Mouse (Mus musculus): ENCODE data around the gene Lrfn4. TPM values are rescaled to one million over a fixed set of nuclear protein-coding genes. Genes with fewer than 3 reads are reported as not detected.

Lrfn4 gene
- total and polyA plus RNA-seq, 3 experiments = 0.49 to 0.54 TPM; not detected in 1

GRCm38 (mm10) chr19:4620721-4621120 lies 5.3 kb upstream of the Lrfn4 start:
- no peak overlapping the region for H3K4me3 ChIP-seq (ENCODE audit: low read depth, low read length)

GRCm38 (mm10) chr19:4619461-4619860 lies 4.0 kb upstream of the Lrfn4 start:
- no peak for DNase-seq (ENCODE audit: low spot score)
- no peak for ATAC-seq (ENCODE audit: extremely low read depth, insufficient number of reproducible peaks, low FRiP score, poor library complexity, severe bottlenecking)
- peaks cover 33% of the 10 kb centered on the region for H3K4me1 ChIP-seq (ENCODE audit: insufficient read depth, low read depth, low read length)
- H3K36me3 ChIP-seq (replicated peaks) = peaks cover 56% of the 10 kb centered on the region
- peaks cover 33% of the 10 kb centered on the region for H3K27me3 ChIP-seq (ENCODE audit: insufficient read depth, low read length)
- no peak for TF ChIP-seq POLR2AphosphoS5 (IDR thresholded peaks at IDR 0.05; ENCODE audit: insufficient replicate concordance, low read depth, low read length)
- H3K4me3 ChIP-seq (ENCODE audit: low read depth, low read length) = no peak overlapping the region
- no peaks in the 10 kb centered on the region for H3K9me3 ChIP-seq (replicated peaks)

More at GRCm38 (mm10) chr19:4620721-4621120, 5.3 kb upstream of the Lrfn4 start:
- H3K9me3 ChIP-seq (replicated peaks) = no peaks in the 10 kb centered on the region
- peaks cover 30% of the 10 kb centered on the region for H3K4me1 ChIP-seq (ENCODE audit: insufficient read depth, low read depth, low read length)
- peaks cover 57% of the 10 kb centered on the region for H3K36me3 ChIP-seq (replicated peaks)
- ATAC-seq (ENCODE audit: extremely low read depth, insufficient number of reproducible peaks, low FRiP score, poor library complexity, severe bottlenecking) = no peak
- TF ChIP-seq GATA1 (IDR thresholded peaks at IDR 0.05; ENCODE audit: borderline replicate concordance, low read length) (no peak), POLR2AphosphoS5 (IDR thresholded peaks at IDR 0.05; ENCODE audit: insufficient replicate concordance, low read depth, low read length) (no peak), GATA2 (IDR thresholded peaks at IDR 0.05; ENCODE audit: borderline replicate concordance, low read depth, low read length) (no peak), CTCF (IDR thresholded peaks at IDR 0.05; ENCODE audit: low read depth, low read length) (no peak), TAL1 (conservative IDR thresholded peaks at IDR 0.05; ENCODE audit: low read depth, low read length) (no peak)
- H3K27me3 ChIP-seq (ENCODE audit: insufficient read depth, low read length) = peaks cover 24% of the 10 kb centered on the region
- no peak for DNase-seq (ENCODE audit: low spot score)

- Histone ChIP-seq H3K4me3 (ENCODE audit: low read depth, low read length) (no peak overlapping the region), H3K36me3 (replicated peaks) (peaks cover 43% of the 10 kb centered on the region), H3K9me3 (replicated peaks) (no peaks in the 10 kb centered on the region), H3K4me1 (ENCODE audit: insufficient read depth, low read depth, low read length) (peaks cover 21% of the 10 kb centered on the region), H3K27me3 (ENCODE audit: insufficient read depth, low read length) (peaks cover 46% of the 10 kb centered on the region)
- ATAC-seq (ENCODE audit: extremely low read depth, insufficient number of reproducible peaks, low FRiP score, poor library complexity, severe bottlenecking) (no peak), DNase-seq (ENCODE audit: low spot score) (no peak)
- TF ChIP-seq POLR2AphosphoS5 (IDR thresholded peaks at IDR 0.05; ENCODE audit: insufficient replicate concordance, low read depth, low read length) (no peak), CTCF (IDR thresholded peaks at IDR 0.05; ENCODE audit: low read depth, low read length) (no peak), TAL1 (conservative IDR thresholded peaks at IDR 0.05; ENCODE audit: low read depth, low read length) (no peak), GATA2 (IDR thresholded peaks at IDR 0.05; ENCODE audit: borderline replicate concordance, low read depth, low read length) (no peak), GATA1 (IDR thresholded peaks at IDR 0.05; ENCODE audit: borderline replicate concordance, low read length) (no peak)
These were observed 2.7 kb upstream of the Lrfn4 start for GRCm38 (mm10) chr19:4618183-4618582.

GRCm38 (mm10) chr19:4616546-4616945 lies 1.1 kb upstream of the Lrfn4 start:
- no peaks in the 10 kb centered on the region for H3K9me3 ChIP-seq (replicated peaks)
- peaks cover 49% of the 10 kb centered on the region for H3K27me3 ChIP-seq (ENCODE audit: insufficient read depth, low read length)
- peaks cover 21% of the 10 kb centered on the region for H3K4me1 ChIP-seq (ENCODE audit: insufficient read depth, low read depth, low read length)
- ATAC-seq (ENCODE audit: extremely low read depth, insufficient number of reproducible peaks, low FRiP score, poor library complexity, severe bottlenecking) (no peak), DNase-seq (ENCODE audit: low spot score) (no peak)
- TF ChIP-seq POLR2AphosphoS5 (IDR thresholded peaks at IDR 0.05; ENCODE audit: insufficient replicate concordance, low read depth, low read length) (no peak), TAL1 (conservative IDR thresholded peaks at IDR 0.05; ENCODE audit: low read depth, low read length) (no peak), GATA2 (IDR thresholded peaks at IDR 0.05; ENCODE audit: borderline replicate concordance, low read depth, low read length) (no peak), GATA1 (IDR thresholded peaks at IDR 0.05; ENCODE audit: borderline replicate concordance, low read length) (no peak), CTCF (IDR thresholded peaks at IDR 0.05; ENCODE audit: low read depth, low read length) (no peak)
- no peak overlapping the region for H3K4me3 ChIP-seq (ENCODE audit: low read depth, low read length)
- peaks cover 30% of the 10 kb centered on the region for H3K36me3 ChIP-seq (replicated peaks)

GRCm38 (mm10) chr19:4614305-4615150 lies 939 bp downstream of the Lrfn4 start:
- H3K36me3 ChIP-seq (replicated peaks) = peaks cover 10% of the 10 kb centered on the region
- DNase-seq (ENCODE audit: low spot score) = no peak

GRCm38 (mm10) chr19:4613464-4614304 lies 1.8 kb downstream of the Lrfn4 start:
- TF ChIP-seq POLR2AphosphoS5 (IDR thresholded peaks at IDR 0.05; ENCODE audit: insufficient replicate concordance, low read depth, low read length) = no peak
- no peak for TF ChIP-seq TAL1 (conservative IDR thresholded peaks at IDR 0.05; ENCODE audit: low read depth, low read length)
- TF ChIP-seq CTCF (IDR thresholded peaks at IDR 0.05; ENCODE audit: low read depth, low read length) = no peak
- TF ChIP-seq GATA2 (IDR thresholded peaks at IDR 0.05; ENCODE audit: borderline replicate concordance, low read depth, low read length) = no peak
- TF ChIP-seq GATA1 (IDR thresholded peaks at IDR 0.05; ENCODE audit: borderline replicate concordance, low read length) = no peak
- peaks cover 3% of the 10 kb centered on the region for H3K36me3 ChIP-seq (replicated peaks)
- peaks cover 61% of the 10 kb centered on the region for H3K27me3 ChIP-seq (ENCODE audit: insufficient read depth, low read length)
- no peak for DNase-seq (ENCODE audit: low spot score)
- peaks cover 21% of the 10 kb centered on the region for H3K4me1 ChIP-seq (ENCODE audit: insufficient read depth, low read depth, low read length)
- ATAC-seq (ENCODE audit: extremely low read depth, insufficient number of reproducible peaks, low FRiP score, poor library complexity, severe bottlenecking) = no peak
- H3K9me3 ChIP-seq (replicated peaks) = no peaks in the 10 kb centered on the region
- no peak overlapping the region for H3K4me3 ChIP-seq (ENCODE audit: low read depth, low read length)

More at GRCm38 (mm10) chr19:4614305-4615150, 939 bp downstream of the Lrfn4 start:
- peaks cover 58% of the 10 kb centered on the region for H3K27me3 ChIP-seq (ENCODE audit: insufficient read depth, low read length)
- ATAC-seq (ENCODE audit: extremely low read depth, insufficient number of reproducible peaks, low FRiP score, poor library complexity, severe bottlenecking) = no peak
- H3K4me1 ChIP-seq (ENCODE audit: insufficient read depth, low read depth, low read length) = peaks cover 21% of the 10 kb centered on the region
- no peaks in the 10 kb centered on the region for H3K9me3 ChIP-seq (replicated peaks)
- H3K4me3 ChIP-seq (ENCODE audit: low read depth, low read length) = peak overlapping the region; percentile 70
- TF ChIP-seq POLR2AphosphoS5 (IDR thresholded peaks at IDR 0.05; ENCODE audit: insufficient replicate concordance, low read depth, low read length) = no peak
- TF ChIP-seq GATA1 (IDR thresholded peaks at IDR 0.05; ENCODE audit: borderline replicate concordance, low read length) = no peak
- no peak for TF ChIP-seq TAL1 (conservative IDR thresholded peaks at IDR 0.05; ENCODE audit: low read depth, low read length)
- TF ChIP-seq GATA2 (IDR thresholded peaks at IDR 0.05; ENCODE audit: borderline replicate concordance, low read depth, low read length) = no peak
- TF ChIP-seq CTCF (IDR thresholded peaks at IDR 0.05; ENCODE audit: low read depth, low read length) = no peak

Measured in G1E (cell line).